Mouse (Mus musculus): ENCODE measurements around the gene Lmbr1l. TPM values are rescaled to one million over a fixed set of nuclear protein-coding genes. Genes with fewer than 3 reads are reported as not detected.
A peak's percentile ranks its signal among the peaks of the same experiment; 100 is the strongest.

The Lmbr1l gene
- polyA plus RNA-seq, 1 experiment from 2014 or later = 8.1 TPM

DNA sequence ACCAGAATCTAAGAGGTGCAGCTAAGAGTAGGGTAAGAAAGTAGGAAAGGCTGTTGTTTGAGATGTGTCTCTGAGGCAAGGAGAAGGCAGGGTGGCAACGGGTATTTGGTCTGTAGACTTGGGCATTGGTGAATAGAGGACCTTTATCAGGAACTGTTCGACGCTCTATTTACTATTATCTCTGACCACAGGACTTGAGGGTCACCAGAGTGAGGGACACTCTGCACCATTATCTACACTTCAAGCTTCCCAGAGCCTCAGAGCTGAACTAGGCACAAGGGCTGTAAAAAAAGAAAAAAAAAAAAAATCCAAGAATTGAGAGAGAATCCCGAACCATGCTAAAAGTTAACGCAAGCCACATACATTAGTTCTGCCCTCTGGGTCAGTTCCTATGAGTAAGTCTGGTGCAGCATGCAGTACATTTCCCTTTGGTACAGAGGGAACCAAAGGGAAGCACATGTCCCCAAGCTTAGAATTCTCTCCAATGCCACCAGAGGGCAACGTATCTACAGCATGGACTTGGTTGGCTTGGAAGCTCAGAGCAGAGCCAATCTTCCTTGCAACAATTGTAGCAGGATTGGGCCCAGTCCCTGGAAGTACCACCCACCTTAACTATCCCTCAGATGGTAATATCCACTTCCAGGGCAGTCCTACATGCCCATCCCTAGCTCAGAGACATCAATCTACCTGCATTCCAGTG lies 26.0 kb downstream of the Lmbr1l start:
- 51% methylated on average over 6 of the region's 6 CpGs for WGBS
- no peak overlapping the region for H3K4me3 ChIP-seq (replicated peaks; ENCODE audit: low read length)
- H3K9ac ChIP-seq = no peak overlapping the region
- H3K36me3 ChIP-seq (replicated peaks; ENCODE audit: control insufficient read depth, insufficient read depth) = no peaks in the 10 kb centered on the region
- peak; percentile 64; the same call in 1 of the 2 replicates for ATAC-seq (ENCODE audit: low FRiP score)
- DNase-seq (ENCODE audit: low spot score) = peak; percentile 77
- H3K27me3 ChIP-seq (ENCODE audit: control insufficient read depth, insufficient read depth, low read length) = peaks cover 59% of the 10 kb centered on the region
- peaks cover 25% of the 10 kb centered on the region for H3K4me1 ChIP-seq (replicated peaks; ENCODE audit: control insufficient read depth, insufficient read depth, low read length)
- H3K9me3 ChIP-seq (ENCODE audit: control insufficient read depth, low read length) = no peaks in the 10 kb centered on the region
- no peak overlapping the region for H3K27ac ChIP-seq
- H3K4me2 ChIP-seq (replicated peaks) = no peak overlapping the region

DNA sequence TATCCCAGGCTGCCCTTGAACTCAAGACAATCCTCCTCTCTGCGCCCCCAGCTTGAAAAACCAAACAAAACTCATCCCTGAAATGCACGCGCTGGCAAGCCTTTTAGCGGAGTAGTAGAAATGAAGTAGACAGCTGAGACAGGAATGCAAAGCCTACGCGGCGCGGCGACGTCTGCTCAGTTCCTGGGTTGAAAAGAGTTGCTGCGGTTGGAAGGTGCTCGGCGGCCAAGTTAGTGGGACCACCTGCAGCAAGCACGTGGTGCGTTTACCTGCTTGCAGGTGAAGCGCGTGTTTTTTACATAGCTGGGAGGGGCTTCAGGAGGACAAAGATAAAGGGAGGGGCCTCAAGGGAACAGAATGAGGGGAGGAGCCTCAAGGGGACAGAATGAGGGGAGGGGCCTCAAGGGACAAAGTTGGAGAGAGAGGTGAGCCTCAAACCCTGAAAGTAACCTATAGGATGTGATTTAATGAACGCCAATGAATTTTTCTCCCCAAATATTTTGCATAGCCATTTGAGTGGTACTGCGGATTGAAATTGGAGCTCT lies 26.8 kb downstream of the Lmbr1l start:
- Histone ChIP-seq H3K9me3 (ENCODE audit: control insufficient read depth, low read length) (no peaks in the 10 kb centered on the region), H3K4me3 (replicated peaks; ENCODE audit: low read length) (no peak overlapping the region), H3K9ac (no peak overlapping the region), H3K27me3 (ENCODE audit: control insufficient read depth, insufficient read depth, low read length) (peaks cover 51% of the 10 kb centered on the region), H3K4me1 (replicated peaks; ENCODE audit: control insufficient read depth, insufficient read depth, low read length) (peaks cover 25% of the 10 kb centered on the region), H3K4me2 (replicated peaks) (no peak overlapping the region), H3K36me3 (replicated peaks; ENCODE audit: control insufficient read depth, insufficient read depth) (no peaks in the 10 kb centered on the region), H3K27ac (no peak overlapping the region)
- ATAC-seq (ENCODE audit: low FRiP score) = no peak
- 13% methylated on average over 19 of the region's 19 CpGs for WGBS
- no peak for DNase-seq (ENCODE audit: low spot score)

- no peak overlapping the region for H3K4me3 ChIP-seq (replicated peaks; ENCODE audit: low read length)
- 83% methylated on average over 7 of the region's 7 CpGs for WGBS
- H3K27ac ChIP-seq = no peak overlapping the region
- peaks cover 14% of the 10 kb centered on the region for H3K27me3 ChIP-seq (ENCODE audit: control insufficient read depth, insufficient read depth, low read length)
- H3K9me3 ChIP-seq (ENCODE audit: control insufficient read depth, low read length) = no peaks in the 10 kb centered on the region
- no peaks in the 10 kb centered on the region for H3K4me1 ChIP-seq (replicated peaks; ENCODE audit: control insufficient read depth, insufficient read depth, low read length)
- no peaks in the 10 kb centered on the region for H3K36me3 ChIP-seq (replicated peaks; ENCODE audit: control insufficient read depth, insufficient read depth)
- ATAC-seq (ENCODE audit: low FRiP score) (no peak), DNase-seq (ENCODE audit: low spot score) (no peak)
- H3K4me2 ChIP-seq (replicated peaks) = no peak overlapping the region
- H3K9ac ChIP-seq = no peak overlapping the region
Observed at GRCm38 (mm10) chr15:98887526-98887925, 30.5 kb downstream of the Lmbr1l start.

- no peak for ATAC-seq (ENCODE audit: low FRiP score)
- Histone ChIP-seq H3K4me1 (replicated peaks; ENCODE audit: control insufficient read depth, insufficient read depth, low read length) (no peaks in the 10 kb centered on the region), H3K4me2 (replicated peaks) (no peak overlapping the region), H3K36me3 (replicated peaks; ENCODE audit: control insufficient read depth, insufficient read depth) (no peaks in the 10 kb centered on the region), H3K27me3 (ENCODE audit: control insufficient read depth, insufficient read depth, low read length) (peaks cover 7% of the 10 kb centered on the region; the same call in 1 of the 2 replicates), H3K9ac (no peak overlapping the region), H3K27ac (no peak overlapping the region), H3K9me3 (ENCODE audit: control insufficient read depth, low read length) (no peaks in the 10 kb centered on the region), H3K4me3 (replicated peaks; ENCODE audit: low read length) (no peak overlapping the region)
- WGBS = 72% methylated on average over 8 of the region's 8 CpGs
- DNase-seq (ENCODE audit: low spot score) = no peak
Observed at GRCm38 (mm10) chr15:98886667-98887387, 31.2 kb downstream of the Lmbr1l start.

- H3K9me3 ChIP-seq (ENCODE audit: control insufficient read depth, low read length) = no peaks in the 10 kb centered on the region
- DNase-seq (ENCODE audit: low spot score) (no peak), ATAC-seq (ENCODE audit: low FRiP score) (no peak)
- no peak overlapping the region for H3K4me3 ChIP-seq (replicated peaks; ENCODE audit: low read length)
- H3K4me1 ChIP-seq (replicated peaks; ENCODE audit: control insufficient read depth, insufficient read depth, low read length) = peaks cover 10% of the 10 kb centered on the region
- H3K27ac ChIP-seq = no peak overlapping the region
- no peaks in the 10 kb centered on the region for H3K27me3 ChIP-seq (ENCODE audit: control insufficient read depth, insufficient read depth, low read length)
- no peaks in the 10 kb centered on the region for H3K36me3 ChIP-seq (replicated peaks; ENCODE audit: control insufficient read depth, insufficient read depth)
- WGBS = 87% methylated on average over 1 of the region's 1 CpGs
- H3K9ac ChIP-seq = no peak overlapping the region
- no peak overlapping the region for H3K4me2 ChIP-seq (replicated peaks)
Observed at GRCm38 (mm10) chr15:98884106-98884505, 33.9 kb downstream of the Lmbr1l start.

DNA sequence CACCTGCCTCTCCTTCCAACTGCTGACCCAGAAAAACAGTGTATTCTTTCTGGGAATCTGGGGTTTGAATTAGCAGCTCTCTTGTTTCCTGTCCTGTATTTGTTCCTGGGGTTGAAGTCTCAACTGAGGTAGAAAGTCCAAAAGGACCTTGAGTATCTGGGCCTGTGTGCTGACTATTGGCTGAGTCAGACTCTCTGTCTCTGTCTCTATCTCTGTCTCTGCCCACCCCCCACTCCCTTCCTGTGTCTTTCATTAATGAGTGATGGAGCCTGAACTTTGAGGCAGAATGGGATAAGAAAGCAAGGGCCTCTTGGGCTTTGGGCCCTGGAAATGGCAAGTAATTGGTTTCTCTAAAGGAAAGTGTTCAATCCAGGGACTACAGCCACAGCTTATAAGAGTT lies 34.4 kb downstream of the Lmbr1l start:
- no peak overlapping the region for H3K27ac ChIP-seq
- ATAC-seq (ENCODE audit: low FRiP score) = no peak
- peaks cover 10% of the 10 kb centered on the region for H3K4me1 ChIP-seq (replicated peaks; ENCODE audit: control insufficient read depth, insufficient read depth, low read length)
- H3K27me3 ChIP-seq (ENCODE audit: control insufficient read depth, insufficient read depth, low read length) = no peaks in the 10 kb centered on the region
- no peaks in the 10 kb centered on the region for H3K36me3 ChIP-seq (replicated peaks; ENCODE audit: control insufficient read depth, insufficient read depth)
- H3K9ac ChIP-seq = no peak overlapping the region
- H3K9me3 ChIP-seq (ENCODE audit: control insufficient read depth, low read length) = no peaks in the 10 kb centered on the region
- no peak overlapping the region for H3K4me2 ChIP-seq (replicated peaks)
- no peak for DNase-seq (ENCODE audit: low spot score)
- H3K4me3 ChIP-seq (replicated peaks; ENCODE audit: low read length) = no peak overlapping the region

DNA sequence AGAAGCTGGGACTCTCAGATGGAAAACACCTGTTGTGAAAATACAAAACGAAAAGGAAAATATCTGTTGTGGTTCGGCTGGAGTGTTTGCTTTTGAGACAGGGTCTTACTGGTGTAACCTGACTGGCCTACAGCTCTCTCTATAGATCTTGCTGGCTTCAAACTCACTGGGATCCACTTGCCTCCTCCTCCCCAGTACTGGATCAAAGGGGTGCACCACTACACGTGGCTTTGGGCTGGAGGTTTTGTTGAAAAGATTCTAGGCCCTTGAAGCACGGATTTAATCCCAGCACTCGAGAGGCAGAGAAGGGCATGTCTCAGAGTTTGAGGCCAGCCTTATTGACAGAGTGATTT lies 36.4 kb downstream of the Lmbr1l start:
- 9% methylated on average over 5 of the region's 5 CpGs for WGBS
- Histone ChIP-seq H3K36me3 (replicated peaks; ENCODE audit: control insufficient read depth, insufficient read depth) (peaks cover 7% of the 10 kb centered on the region; the same call in 1 of the 2 replicates), H3K27ac (no peak overlapping the region), H3K27me3 (ENCODE audit: control insufficient read depth, insufficient read depth, low read length) (no peaks in the 10 kb centered on the region), H3K4me3 (replicated peaks; ENCODE audit: low read length) (peak overlapping the region; percentile 52; the same call in 1 of the 2 replicates), H3K9me3 (ENCODE audit: control insufficient read depth, low read length) (no peaks in the 10 kb centered on the region), H3K4me2 (replicated peaks) (peak overlapping the region; percentile 55), H3K4me1 (replicated peaks; ENCODE audit: control insufficient read depth, insufficient read depth, low read length) (peaks cover 10% of the 10 kb centered on the region), H3K9ac (no peak overlapping the region)
- ATAC-seq (ENCODE audit: low FRiP score) (peak; percentile 24; the same call in 1 of the 2 replicates), DNase-seq (ENCODE audit: low spot score) (no peak)

- Histone ChIP-seq H3K27ac (peak overlapping the region; percentile 68), H3K9ac (peak overlapping the region; percentile 63), H3K4me2 (replicated peaks) (peak overlapping the region; percentile 55), H3K4me3 (replicated peaks; ENCODE audit: low read length) (peak overlapping the region; percentile 52), H3K27me3 (ENCODE audit: control insufficient read depth, insufficient read depth, low read length) (no peaks in the 10 kb centered on the region), H3K9me3 (ENCODE audit: control insufficient read depth, low read length) (no peaks in the 10 kb centered on the region), H3K36me3 (replicated peaks; ENCODE audit: control insufficient read depth, insufficient read depth) (peaks cover 7% of the 10 kb centered on the region; the same call in 1 of the 2 replicates), H3K4me1 (replicated peaks; ENCODE audit: control insufficient read depth, insufficient read depth, low read length) (peaks cover 10% of the 10 kb centered on the region)
- DNase-seq (ENCODE audit: low spot score) (peak; percentile 90), ATAC-seq (ENCODE audit: low FRiP score) (peak; percentile 96)
- 0% methylated on average over 47 of the region's 48 CpGs for WGBS
Observed at GRCm38 (mm10) chr15:98880978-98881655, 36.9 kb downstream of the Lmbr1l start.

DNA sequence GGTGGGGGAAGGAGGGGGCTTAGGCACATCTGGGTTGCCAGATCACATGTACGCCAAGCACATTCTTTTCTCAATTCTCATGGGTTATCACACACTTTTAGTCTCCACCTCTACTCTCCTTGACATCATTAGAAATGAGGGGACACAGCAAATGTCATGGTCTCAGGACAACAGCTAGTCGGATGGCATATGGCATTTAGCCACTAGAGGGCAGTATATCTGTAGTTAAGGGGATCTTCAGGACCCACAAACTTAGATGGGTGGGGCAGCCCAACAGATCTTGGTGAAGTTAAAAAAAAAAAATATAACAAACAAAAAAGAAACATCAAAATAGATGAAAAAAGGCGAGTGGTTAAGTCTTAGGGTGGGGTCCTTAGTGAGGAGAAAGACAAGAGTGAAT lies 40.7 kb downstream of the Lmbr1l start:
- no peak overlapping the region for H3K9ac ChIP-seq
- WGBS = 18% methylated on average over 3 of the region's 3 CpGs
- H3K4me2 ChIP-seq (replicated peaks) = no peak overlapping the region
- ATAC-seq (ENCODE audit: low FRiP score) (no peak), DNase-seq (ENCODE audit: low spot score) (peak; percentile 86)
- H3K27ac ChIP-seq = no peak overlapping the region
- H3K27me3 ChIP-seq (ENCODE audit: control insufficient read depth, insufficient read depth, low read length) = no peaks in the 10 kb centered on the region
- H3K4me1 ChIP-seq (replicated peaks; ENCODE audit: control insufficient read depth, insufficient read depth, low read length) = peaks cover 17% of the 10 kb centered on the region
- peaks cover 7% of the 10 kb centered on the region; the same call in 1 of the 2 replicates for H3K36me3 ChIP-seq (replicated peaks; ENCODE audit: control insufficient read depth, insufficient read depth)
- no peaks in the 10 kb centered on the region for H3K9me3 ChIP-seq (ENCODE audit: control insufficient read depth, low read length)
- no peak overlapping the region for H3K4me3 ChIP-seq (replicated peaks; ENCODE audit: low read length)
